Mouse (Mus musculus): Measurements from ENCODE around the gene Ran. TPM values are rescaled to one million over a fixed set of nuclear protein-coding genes. Genes with fewer than 3 reads are reported as not detected.

Gene Ran
- polyA plus RNA-seq, 1 experiment from 2014 or later, result 933 TPM

GRCm38 (mm10) chr5:129002571-129003011, 17.3 kb upstream of the Ran start:
- no peak for DNase-seq (ENCODE audit: low spot score)
- 0 out of 2 replicates have a peak, but pooled peaks cover 5% of the 10 kb centered on the region for H3K27me3 ChIP-seq (ENCODE audit: low read depth, poor library complexity, severe bottlenecking)
- H3K36me3 ChIP-seq, result peaks cover 16% of the 10 kb centered on the region; the same call in 1 of the 2 replicates
- peaks cover 32% of the 10 kb centered on the region for H3K4me1 ChIP-seq
- 60% methylated on average over 14 of the region's 14 CpGs for WGBS
- H3K9me3 ChIP-seq (replicated peaks), result no peaks in the 10 kb centered on the region
- H3K27ac ChIP-seq, result peak overlapping the region; percentile 61
- H3K4me3 ChIP-seq, result no peak overlapping the region

GRCm38 (mm10) chr5:129005416-129005815, 14.5 kb upstream of the Ran start:
- Histone ChIP-seq H3K4me1 (peaks cover 51% of the 10 kb centered on the region), H3K27ac (no peak overlapping the region), H3K27me3 (ENCODE audit: low read depth, poor library complexity, severe bottlenecking) (0 out of 2 replicates have a peak, but pooled peaks cover 5% of the 10 kb centered on the region), H3K9me3 (replicated peaks) (no peaks in the 10 kb centered on the region), H3K36me3 (peaks cover 13% of the 10 kb centered on the region; the same call in 1 of the 2 replicates), H3K4me3 (no peak overlapping the region)
- DNase-seq (ENCODE audit: low spot score), result no peak
- WGBS, result 95% methylated on average over 3 of the region's 3 CpGs

- peaks cover 13% of the 10 kb centered on the region; the same call in 1 of the 2 replicates for H3K36me3 ChIP-seq
- H3K4me3 ChIP-seq, result no peak overlapping the region
- 0 out of 2 replicates have a peak, but pooled peaks cover 5% of the 10 kb centered on the region for H3K27me3 ChIP-seq (ENCODE audit: low read depth, poor library complexity, severe bottlenecking)
- H3K27ac ChIP-seq, result 0 out of 2 replicates have a peak overlapping the region, but pooled peaks have one; percentile 21
- peaks cover 46% of the 10 kb centered on the region for H3K4me1 ChIP-seq
- no peak for DNase-seq (ENCODE audit: low spot score)
- no peaks in the 10 kb centered on the region for H3K9me3 ChIP-seq (replicated peaks)
- WGBS, result 81% methylated on average over 18 of the region's 18 CpGs
Observed at GRCm38 (mm10) chr5:129006031-129006788, 13.7 kb upstream of the Ran start.

GRCm38 (mm10) chr5:129007105-129007957, 12.5 kb upstream of the Ran start:
- Histone ChIP-seq H3K9me3 (replicated peaks) (no peaks in the 10 kb centered on the region), H3K4me3 (peak overlapping the region; percentile 83), H3K27me3 (ENCODE audit: low read depth, poor library complexity, severe bottlenecking) (0 out of 2 replicates have a peak, but pooled peaks cover 5% of the 10 kb centered on the region), H3K36me3 (peaks cover 13% of the 10 kb centered on the region; the same call in 1 of the 2 replicates), H3K27ac (peak overlapping the region; percentile 92), H3K4me1 (peaks cover 36% of the 10 kb centered on the region)
- 54% methylated on average over 14 of the region's 14 CpGs for WGBS
- DNase-seq (ENCODE audit: low spot score), result no peak

GRCm38 (mm10) chr5:129008008-129008407, 11.9 kb upstream of the Ran start:
- H3K9me3 ChIP-seq (replicated peaks), result no peaks in the 10 kb centered on the region
- whole genome bisulfite sequencing, result under 1% methylated on average over 18 of the region's 18 CpGs
- peak overlapping the region; percentile 83 for H3K4me3 ChIP-seq
- H3K36me3 ChIP-seq, result peaks cover 13% of the 10 kb centered on the region; the same call in 1 of the 2 replicates
- no peak for DNase-seq (ENCODE audit: low spot score)
- peaks cover 32% of the 10 kb centered on the region for H3K4me1 ChIP-seq
- peak overlapping the region; percentile 92 for H3K27ac ChIP-seq
- H3K27me3 ChIP-seq (ENCODE audit: low read depth, poor library complexity, severe bottlenecking), result 0 out of 2 replicates have a peak, but pooled peaks cover 5% of the 10 kb centered on the region

GRCm38 (mm10) chr5:129008412-129008826, 11.4 kb upstream of the Ran start, which contains the start of gene Stx2:
TSS of gene Stx2 (minus strand) at chr5:129008574.
- Histone ChIP-seq H3K27me3 (ENCODE audit: low read depth, poor library complexity, severe bottlenecking) (0 out of 2 replicates have a peak, but pooled peaks cover 5% of the 10 kb centered on the region), H3K9me3 (replicated peaks) (no peaks in the 10 kb centered on the region), H3K27ac (peak within 1 kb of the TSS; percentile 92), H3K36me3 (peaks cover 13% of the 10 kb centered on the region; the same call in 1 of the 2 replicates), H3K4me1 (peaks cover 32% of the 10 kb centered on the region), H3K4me3 (peak within 1 kb of the TSS; percentile 83)
- WGBS, result 2% methylated on average over 39 of the region's 39 CpGs
- DNase-seq (ENCODE audit: low spot score), result peak; percentile 92

GRCm38 (mm10) chr5:129009577-129009976, 10.3 kb upstream of the Ran start:
- no peak overlapping the region for H3K4me3 ChIP-seq
- H3K27ac ChIP-seq, result peak overlapping the region; percentile 92; the same call in 1 of the 2 replicates
- H3K36me3 ChIP-seq, result peaks cover 13% of the 10 kb centered on the region; the same call in 1 of the 2 replicates
- no peak for DNase-seq (ENCODE audit: low spot score)
- H3K4me1 ChIP-seq, result peaks cover 32% of the 10 kb centered on the region
- WGBS, result 78% methylated on average over 3 of the region's 3 CpGs
- 0 out of 2 replicates have a peak, but pooled peaks cover 5% of the 10 kb centered on the region for H3K27me3 ChIP-seq (ENCODE audit: low read depth, poor library complexity, severe bottlenecking)
- no peaks in the 10 kb centered on the region for H3K9me3 ChIP-seq (replicated peaks)

GRCm38 (mm10) chr5:129010937-129011336, 8.9 kb upstream of the Ran start:
- Histone ChIP-seq H3K27ac (no peak overlapping the region), H3K4me1 (peaks cover 32% of the 10 kb centered on the region), H3K36me3 (peaks cover under 1% of the 10 kb centered on the region; the same call in 1 of the 2 replicates), H3K27me3 (ENCODE audit: low read depth, poor library complexity, severe bottlenecking) (0 out of 2 replicates have a peak, but pooled peaks cover 5% of the 10 kb centered on the region), H3K4me3 (no peak overlapping the region), H3K9me3 (replicated peaks) (no peaks in the 10 kb centered on the region)
- 86% methylated on average over 2 of the region's 2 CpGs for WGBS
- no peak for DNase-seq (ENCODE audit: low spot score)

- Histone ChIP-seq H3K27me3 (ENCODE audit: low read depth, poor library complexity, severe bottlenecking) (no peaks in the 10 kb centered on the region), H3K4me3 (no peak overlapping the region), H3K36me3 (no peaks in the 10 kb centered on the region), H3K4me1 (peaks cover 11% of the 10 kb centered on the region; the same call in 1 of the 2 replicates), H3K27ac (no peak overlapping the region), H3K9me3 (replicated peaks) (no peaks in the 10 kb centered on the region)
- DNase-seq (ENCODE audit: low spot score), result no peak
- 81% methylated on average over 3 of the region's 3 CpGs for WGBS
Observed at GRCm38 (mm10) chr5:129015020-129015419, 4.8 kb upstream of the Ran start.

- no peak for DNase-seq (ENCODE audit: low spot score)
- WGBS, result 88% methylated on average over 5 of the region's 5 CpGs
- Histone ChIP-seq H3K27me3 (ENCODE audit: low read depth, poor library complexity, severe bottlenecking) (no peaks in the 10 kb centered on the region), H3K4me1 (peaks cover 11% of the 10 kb centered on the region; the same call in 1 of the 2 replicates), H3K36me3 (0 out of 2 replicates have a peak, but pooled peaks cover 1% of the 10 kb centered on the region), H3K4me3 (no peak overlapping the region), H3K9me3 (replicated peaks) (no peaks in the 10 kb centered on the region), H3K27ac (no peak overlapping the region)
Observed at GRCm38 (mm10) chr5:129015540-129015939, 4.3 kb upstream of the Ran start.

- Histone ChIP-seq H3K36me3 (peaks cover 9% of the 10 kb centered on the region), H3K27me3 (ENCODE audit: low read depth, poor library complexity, severe bottlenecking) (no peaks in the 10 kb centered on the region), H3K4me1 (peaks cover 11% of the 10 kb centered on the region; the same call in 1 of the 2 replicates), H3K4me3 (no peak overlapping the region), H3K9me3 (replicated peaks) (no peaks in the 10 kb centered on the region), H3K27ac (no peak overlapping the region)
- no peak for DNase-seq (ENCODE audit: low spot score)
- 86% methylated on average over 3 of the region's 3 CpGs for WGBS
Observed at GRCm38 (mm10) chr5:129016370-129016769, 3.5 kb upstream of the Ran start.

GRCm38 (mm10) chr5:129018782-129019489, 933 bp upstream of the Ran start:
- Histone ChIP-seq H3K9me3 (replicated peaks) (no peaks in the 10 kb centered on the region), H3K36me3 (peaks cover 31% of the 10 kb centered on the region), H3K4me1 (peaks cover 15% of the 10 kb centered on the region; the same call in 1 of the 2 replicates), H3K27ac (peak overlapping the region; percentile 99), H3K4me3 (peak overlapping the region; percentile 82), H3K27me3 (ENCODE audit: low read depth, poor library complexity, severe bottlenecking) (no peaks in the 10 kb centered on the region)
- no peak for DNase-seq (ENCODE audit: low spot score)
- 90% methylated on average over 13 of the region's 13 CpGs for WGBS

All from limb, embryonic 10.5 days (tissue).